Mouse (Mus musculus): ENCODE results near the gene Scarf1. TPM values are rescaled to one million over a fixed set of nuclear protein-coding genes. Genes with fewer than 3 reads are reported as not detected.
"Not testable (repeated sequence)": the region's sequence is repeated elsewhere in the genome, so short reads cannot be mapped to it uniquely, and the experiment has no call there.

Scarf1 gene
- polyA plus RNA-seq, 2 experiments, result 6.0 to 8.5 TPM

DNA sequence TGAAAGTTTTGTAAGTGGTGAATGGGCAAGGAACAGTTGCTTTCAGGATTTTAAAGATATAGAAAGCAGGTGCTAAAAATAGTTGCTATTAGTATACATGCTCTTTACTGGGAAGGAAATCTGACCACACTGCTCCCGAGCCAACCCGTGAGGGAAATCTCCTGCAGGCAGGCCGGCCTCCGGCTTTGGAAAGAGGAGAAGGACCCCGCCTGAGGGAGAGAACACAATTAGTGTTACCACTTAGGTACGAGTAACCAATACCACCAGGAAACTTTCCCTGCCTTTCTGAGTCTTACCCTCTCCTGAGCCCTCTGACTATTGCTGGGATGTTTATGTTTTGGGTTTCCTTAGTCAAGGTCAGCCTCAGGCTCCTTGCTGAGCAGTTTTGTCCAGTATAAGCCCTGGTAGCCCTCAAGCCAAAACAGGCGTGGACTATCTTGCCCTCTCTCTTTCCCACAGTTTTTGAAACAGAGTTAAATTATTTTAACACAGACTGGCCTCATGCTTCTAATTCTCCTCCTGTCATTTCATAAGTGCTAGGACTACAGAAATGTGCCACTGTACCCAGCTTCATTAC lies 39.7 kb downstream of the Scarf1 start:
- H3K27me3 ChIP-seq (ENCODE audit: control insufficient read depth, insufficient read depth, low read length), result no peaks in the 10 kb centered on the region
- H3K4me1 ChIP-seq (ENCODE audit: control insufficient read depth, insufficient read depth, low read length), result peaks cover 16% of the 10 kb centered on the region
- ATAC-seq (ENCODE audit: low FRiP score, low read depth) (no peak), DNase-seq (ENCODE audit: low spot score) (no peak)
- WGBS, result 30% methylated on average over 7 of the region's 7 CpGs
- H3K9me3 ChIP-seq (ENCODE audit: control insufficient read depth, low read length), result no peaks in the 10 kb centered on the region
- H3K36me3 ChIP-seq (ENCODE audit: control insufficient read depth, insufficient read depth, low read length), result no peaks in the 10 kb centered on the region
- H3K27ac ChIP-seq (replicated peaks; ENCODE audit: low read depth, low read length), result 0 out of 2 replicates have a peak overlapping the region, but pooled peaks have one; percentile 43
- H3K4me2 ChIP-seq (replicated peaks; ENCODE audit: low read depth, low read length, severe bottlenecking), result no peak overlapping the region
- no peak overlapping the region for H3K4me3 ChIP-seq (replicated peaks; ENCODE audit: low read length)
- TF ChIP-seq POLR2A (IDR thresholded peaks at IDR 0.05; ENCODE audit: borderline replicate concordance, extremely low read depth, insufficient read depth, insufficient read length), result no peak
- H3K9ac ChIP-seq (ENCODE audit: low read depth, low read length, severe bottlenecking), result no peak overlapping the region

DNA sequence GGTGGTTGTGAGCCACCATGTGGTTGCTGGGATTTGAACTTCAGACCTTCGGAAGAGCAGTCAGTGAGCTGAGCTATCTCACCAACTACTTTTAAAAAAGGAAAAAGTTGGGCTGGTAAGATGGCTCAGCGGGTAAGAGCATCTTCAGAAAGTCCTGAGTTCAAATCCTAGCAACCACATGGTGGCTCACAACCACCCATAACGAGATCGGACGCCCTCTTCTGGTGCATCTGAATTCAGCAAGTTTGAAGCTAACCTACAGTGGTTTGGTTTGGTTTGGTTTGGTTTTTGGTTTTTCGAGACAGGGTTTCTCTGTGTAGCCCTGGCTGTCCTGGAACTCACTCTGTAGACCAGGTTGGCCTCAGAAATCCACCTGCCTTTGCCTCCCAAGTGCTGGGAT lies 42.7 kb downstream of the Scarf1 start:
- not testable (repeated sequence) for H3K4me3 ChIP-seq (replicated peaks; ENCODE audit: low read length); H3K36me3 ChIP-seq (ENCODE audit: control insufficient read depth, insufficient read depth, low read length); H3K9me3 ChIP-seq (ENCODE audit: control insufficient read depth, low read length); DNase-seq (ENCODE audit: low spot score); H3K27ac ChIP-seq (replicated peaks; ENCODE audit: low read depth, low read length); H3K27me3 ChIP-seq (ENCODE audit: control insufficient read depth, insufficient read depth, low read length); H3K9ac ChIP-seq (ENCODE audit: low read depth, low read length, severe bottlenecking); H3K4me2 ChIP-seq (replicated peaks; ENCODE audit: low read depth, low read length, severe bottlenecking); ATAC-seq (ENCODE audit: low FRiP score, low read depth)
- peaks cover 16% of the 10 kb centered on the region for H3K4me1 ChIP-seq (ENCODE audit: control insufficient read depth, insufficient read depth, low read length)
- 88% methylated on average over 6 of the region's 6 CpGs for WGBS

DNA sequence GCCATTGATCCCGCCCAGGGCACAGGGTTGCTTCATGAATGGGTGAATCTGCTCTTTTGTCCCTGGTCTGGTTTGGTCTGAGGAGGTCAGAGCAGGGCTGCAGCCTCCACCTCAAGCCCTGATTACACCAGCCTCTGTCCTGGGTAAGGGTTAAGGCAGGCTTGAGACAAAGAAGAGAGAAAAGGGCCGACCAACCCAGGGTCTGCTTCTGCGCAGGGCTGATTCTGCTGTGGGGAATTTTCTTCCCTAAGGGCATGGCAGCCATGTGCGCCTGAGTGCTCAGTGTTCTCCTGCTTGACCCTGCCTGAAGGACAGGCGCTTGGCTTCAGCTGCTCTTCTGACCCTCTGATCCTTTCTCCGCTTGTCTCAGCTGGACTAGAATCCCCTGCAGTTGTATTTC lies 43.8 kb downstream of the Scarf1 start:
- Histone ChIP-seq H3K4me2 (replicated peaks; ENCODE audit: low read depth, low read length, severe bottlenecking) (no peak overlapping the region), H3K27ac (replicated peaks; ENCODE audit: low read depth, low read length) (no peak overlapping the region), H3K4me3 (replicated peaks; ENCODE audit: low read length) (no peak overlapping the region), H3K9ac (ENCODE audit: low read depth, low read length, severe bottlenecking) (no peak overlapping the region), H3K9me3 (ENCODE audit: control insufficient read depth, low read length) (no peaks in the 10 kb centered on the region), H3K4me1 (ENCODE audit: control insufficient read depth, insufficient read depth, low read length) (peaks cover 11% of the 10 kb centered on the region), H3K27me3 (ENCODE audit: control insufficient read depth, insufficient read depth, low read length) (no peaks in the 10 kb centered on the region), H3K36me3 (ENCODE audit: control insufficient read depth, insufficient read depth, low read length) (no peaks in the 10 kb centered on the region)
- 85% methylated on average over 6 of the region's 6 CpGs for WGBS
- no peak for TF ChIP-seq POLR2A (IDR thresholded peaks at IDR 0.05; ENCODE audit: borderline replicate concordance, extremely low read depth, insufficient read depth, insufficient read length)
- DNase-seq (ENCODE audit: low spot score), result no peak
- no peak for ATAC-seq (ENCODE audit: low FRiP score, low read depth)

DNA sequence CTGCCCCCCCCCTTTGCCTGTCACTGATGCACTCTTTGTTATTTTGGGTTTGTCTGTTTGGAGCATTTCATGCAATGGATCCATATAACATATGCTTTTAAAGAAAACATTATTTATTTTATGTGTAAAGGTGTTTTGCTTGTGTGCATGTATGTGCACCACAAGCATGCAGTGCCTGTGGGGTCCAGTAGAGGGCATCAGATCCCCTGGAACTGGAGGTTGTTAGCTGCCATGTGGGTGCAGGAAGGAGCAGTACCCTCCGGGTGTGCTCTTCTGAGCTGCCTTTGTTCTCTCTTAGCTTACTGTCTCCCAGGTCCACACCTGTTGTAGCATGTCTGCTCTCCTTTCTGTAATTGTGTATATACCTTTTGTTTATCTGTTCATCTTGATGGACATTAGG lies 44.8 kb downstream of the Scarf1 start:
- ATAC-seq (ENCODE audit: low FRiP score, low read depth), result no peak
- Histone ChIP-seq H3K4me1 (ENCODE audit: control insufficient read depth, insufficient read depth, low read length) (peaks cover 1% of the 10 kb centered on the region; the same call in 1 of the 2 replicates), H3K4me2 (replicated peaks; ENCODE audit: low read depth, low read length, severe bottlenecking) (no peak overlapping the region), H3K27me3 (ENCODE audit: control insufficient read depth, insufficient read depth, low read length) (no peaks in the 10 kb centered on the region), H3K4me3 (replicated peaks; ENCODE audit: low read length) (no peak overlapping the region), H3K36me3 (ENCODE audit: control insufficient read depth, insufficient read depth, low read length) (no peaks in the 10 kb centered on the region), H3K27ac (replicated peaks; ENCODE audit: low read depth, low read length) (no peak overlapping the region), H3K9me3 (ENCODE audit: control insufficient read depth, low read length) (no peaks in the 10 kb centered on the region), H3K9ac (ENCODE audit: low read depth, low read length, severe bottlenecking) (no peak overlapping the region)
- DNase-seq (ENCODE audit: low spot score), result no peak
- 88% methylated on average over 1 of the region's 1 CpGs for WGBS
- TF ChIP-seq POLR2A (IDR thresholded peaks at IDR 0.05; ENCODE audit: borderline replicate concordance, extremely low read depth, insufficient read depth, insufficient read length), result no peak

DNA sequence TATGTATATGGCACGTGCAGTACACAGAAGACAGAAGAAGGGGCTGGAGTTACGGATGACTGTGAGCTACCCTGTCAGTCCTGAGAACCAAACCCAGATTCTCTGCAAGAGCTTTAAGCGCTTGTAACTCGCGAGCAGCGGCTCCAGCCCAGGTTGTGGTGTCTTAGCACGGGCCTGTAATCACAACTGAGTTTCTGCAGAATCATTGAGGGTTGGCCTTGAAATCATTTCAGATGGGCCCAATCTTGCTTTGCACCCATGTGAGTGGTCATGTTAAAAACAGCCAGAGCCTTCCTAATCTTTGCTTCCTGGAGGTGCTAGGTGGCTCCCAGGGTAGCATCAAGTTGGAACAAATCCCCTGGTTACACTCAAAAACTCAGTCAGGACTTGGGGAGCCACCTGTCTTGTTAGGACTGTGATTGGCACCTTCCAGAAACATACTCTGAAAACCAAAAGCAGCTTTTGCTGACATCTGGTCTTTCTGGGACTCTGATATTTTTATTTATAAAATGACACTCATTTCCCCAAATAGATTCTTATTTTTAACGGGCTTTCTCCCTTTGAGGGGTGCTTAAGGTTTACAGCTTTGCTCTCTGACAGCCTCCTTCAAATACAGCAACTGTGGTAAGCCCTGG lies 46.6 kb downstream of the Scarf1 start:
- no peak for TF ChIP-seq POLR2A (IDR thresholded peaks at IDR 0.05; ENCODE audit: borderline replicate concordance, extremely low read depth, insufficient read depth, insufficient read length)

More for the DNA sequence above, 46.6 kb downstream of the Scarf1 start:
- Histone ChIP-seq H3K9me3 (ENCODE audit: control insufficient read depth, low read length) (no peaks in the 10 kb centered on the region), H3K27ac (replicated peaks; ENCODE audit: low read depth, low read length) (no peak overlapping the region), H3K9ac (ENCODE audit: low read depth, low read length, severe bottlenecking) (no peak overlapping the region), H3K36me3 (ENCODE audit: control insufficient read depth, insufficient read depth, low read length) (no peaks in the 10 kb centered on the region), H3K4me3 (replicated peaks; ENCODE audit: low read length) (no peak overlapping the region), H3K4me1 (ENCODE audit: control insufficient read depth, insufficient read depth, low read length) (no peaks in the 10 kb centered on the region), H3K4me2 (replicated peaks; ENCODE audit: low read depth, low read length, severe bottlenecking) (no peak overlapping the region), H3K27me3 (ENCODE audit: control insufficient read depth, insufficient read depth, low read length) (no peaks in the 10 kb centered on the region)
- ATAC-seq (ENCODE audit: low FRiP score, low read depth), result no peak
- WGBS, result 84% methylated on average over 8 of the region's 8 CpGs
- DNase-seq (ENCODE audit: low spot score), result no peak

Measured in limb, embryonic 14.5 days (tissue).